ENCODE assay signal across 18 mouse cellular contexts in the genomic region with DNA sequence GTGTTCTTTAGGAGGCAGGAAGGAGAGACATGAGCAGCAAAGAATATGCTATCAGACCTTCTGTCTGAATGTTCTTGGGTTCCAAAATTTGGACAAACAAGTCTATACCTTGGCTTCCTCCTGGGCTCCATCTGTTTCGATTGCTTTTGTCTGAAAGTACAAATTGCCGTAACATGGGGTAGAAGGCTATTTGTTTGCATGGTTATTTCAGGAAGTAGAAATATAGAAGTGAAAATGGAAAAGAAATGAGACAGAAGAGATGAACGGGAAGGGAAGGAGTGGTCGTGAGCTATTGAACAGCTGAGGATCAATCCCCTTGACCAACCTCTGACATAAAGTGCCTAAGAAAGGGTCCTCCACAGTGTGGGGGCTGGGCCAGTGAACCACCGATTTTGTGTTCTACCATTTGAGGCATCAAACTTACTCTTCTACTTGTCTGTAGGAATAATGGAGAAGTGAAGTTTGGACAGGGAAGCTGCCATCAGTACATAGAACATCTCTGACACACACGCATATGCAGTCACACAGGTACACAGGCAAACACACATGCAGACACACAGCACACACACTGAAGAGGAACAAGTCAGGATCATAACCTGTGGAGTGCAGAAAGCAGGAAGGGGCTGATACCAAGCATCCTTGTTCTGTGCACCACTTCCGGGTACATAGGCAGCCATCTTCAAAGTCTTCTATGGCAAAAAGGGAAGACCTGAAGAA.
"Had no signal": no experiment of that assay in that cellular context is flagged by ENCODE, and none has a peak within 500 bp of the region (broad histone marks: within the 10 kb centered on the region; RNA-seq: fewer than 3 reads in every experiment).

No protein-coding gene starts in this region.

- H3K4me3 ChIP-seq: kidney, embryonic 15.5 days; left cerebral cortex, adult 2 months; liver, embryonic 13.5 days; midbrain, embryonic 10.5 days; midbrain, embryonic 15.5 days; myocyte had no signal

- H3K4me2 ChIP-seq: kidney, embryonic 15.5 days; liver, embryonic 13.5 days; midbrain, embryonic 15.5 days had no signal

- H3K36me3 ChIP-seq: kidney, embryonic 15.5 days; liver, embryonic 13.5 days; midbrain, embryonic 10.5 days; midbrain, embryonic 15.5 days had no signal

- ATAC-seq: intestine, postnatal 0 days; midbrain, embryonic 15.5 days had no signal

- H3K9me3 ChIP-seq: kidney, embryonic 15.5 days; liver, embryonic 13.5 days; midbrain, embryonic 10.5 days; midbrain, embryonic 15.5 days had no signal

- H3K27ac ChIP-seq: kidney, embryonic 15.5 days; left cerebral cortex, adult 2 months; liver, embryonic 13.5 days; midbrain, embryonic 10.5 days; midbrain, embryonic 15.5 days had no signal

- H3K9ac ChIP-seq: kidney, embryonic 15.5 days; liver, embryonic 13.5 days; midbrain, embryonic 15.5 days had no signal

- DNase-seq: kidney, adult 2 months; kidney, postnatal 10 days; kidney, postnatal 36 days; layer of hippocampus, postnatal 36 days; liver, embryonic 13.5 days; lung, adult 2 months; lung, postnatal 36 days; right cerebral cortex, postnatal 25 days; spleen, adult 18-20 months; thymus, adult 2 months; thymus, postnatal 14 days; thymus, postnatal 4 days had no signal

- H3K27me3 ChIP-seq: kidney, embryonic 15.5 days; liver, embryonic 13.5 days; midbrain, embryonic 15.5 days had no signal
